Mouse (Mus musculus) monocyte, adult 2 months (primary cell): ENCODE measurements at regions not wholly inside any gene's neighbourhood (a gene's known extent, or its start where the extent isn't known, plus 50 kb on each side); places are given as distances from the start of the nearest gene placed in this dataset.

ENCODE experiments used
- DNase-seq, 2 experiments: peaks; one replicate each; pipeline ENCODE4 v3.0.0; 2022; ENCODE audit warnings: low spot score in 2 of 2, low read depth in 1 of 2

DNA sequence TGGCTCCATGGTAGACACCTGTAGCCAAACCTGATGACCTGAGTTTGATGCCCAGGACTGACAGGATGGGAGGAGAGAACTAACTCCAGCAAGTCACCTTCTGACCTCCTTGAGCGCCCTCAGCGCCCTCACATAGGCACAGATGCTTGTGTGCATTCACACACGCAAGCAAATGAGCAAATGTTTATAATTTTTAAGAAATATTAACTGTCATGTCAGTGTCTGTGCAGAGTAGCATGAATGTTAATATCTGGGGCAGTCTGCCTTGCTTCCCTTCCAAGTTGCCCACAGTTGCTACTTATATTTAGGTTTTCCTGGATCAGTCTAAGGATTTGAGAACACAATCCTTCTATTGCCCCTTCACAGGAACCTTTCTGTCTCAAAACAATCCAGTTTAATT is 257.6 kb downstream of the Efnb2 start:
- no peak for DNase-seq

DNA sequence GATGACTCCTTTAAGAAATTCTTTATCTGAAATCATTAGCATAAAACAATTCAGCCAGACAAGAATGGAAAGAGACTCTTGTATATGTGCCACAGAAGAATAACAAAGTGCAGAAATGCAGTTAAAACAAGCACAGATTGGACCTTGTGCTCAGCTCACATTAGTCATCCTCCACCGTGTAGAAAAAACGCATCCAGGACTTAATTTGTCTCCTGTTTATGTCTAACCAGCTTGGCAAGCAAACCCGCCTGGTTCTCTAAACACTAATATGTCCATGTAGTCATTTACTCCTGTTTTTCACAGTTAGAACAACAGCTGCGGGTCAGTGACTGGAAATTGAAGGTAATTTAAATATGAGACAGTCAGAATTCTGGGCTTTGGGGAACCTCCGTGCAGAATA is 268.7 kb downstream of the Efnb2 start:
- DNase-seq: no peak

DNA sequence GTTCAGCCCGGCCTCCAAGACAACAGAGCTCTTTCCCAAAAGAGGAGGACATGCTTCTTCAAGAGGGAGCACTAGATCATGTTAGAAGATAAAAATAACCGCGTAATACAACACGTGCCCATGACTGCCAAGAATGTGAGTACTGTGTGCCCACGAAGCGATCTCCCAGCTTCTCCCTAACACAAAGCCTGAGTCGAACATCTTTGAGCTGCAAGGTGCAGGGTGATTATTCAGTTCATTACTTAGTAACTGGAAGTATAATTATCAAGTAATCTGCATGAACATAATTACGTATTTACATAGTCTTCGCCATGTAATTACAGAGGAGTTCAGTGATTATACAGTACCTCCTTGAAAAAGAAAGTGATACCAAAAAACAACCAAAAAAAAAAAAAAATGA is 269.7 kb downstream of the Efnb2 start:
- DNase-seq: no peak

DNA sequence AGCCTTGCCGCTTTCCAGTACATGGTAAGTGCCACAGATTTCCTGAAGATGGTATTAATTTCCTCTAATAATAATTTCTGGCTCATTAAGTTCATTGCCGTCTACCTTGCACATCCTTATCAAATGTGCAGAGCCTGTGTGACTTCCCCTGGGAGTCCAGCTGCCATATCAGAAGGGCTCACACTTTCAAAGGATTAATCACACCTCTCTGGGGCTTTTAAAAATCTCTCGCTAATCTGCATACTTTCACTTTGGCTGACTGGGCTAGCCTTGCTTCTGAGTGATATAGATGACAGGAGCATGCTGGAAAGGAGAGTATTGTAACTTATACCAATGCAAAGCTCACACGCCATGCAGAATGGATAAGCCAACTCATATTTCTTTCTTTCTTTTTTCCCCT is 282.8 kb downstream of the Efnb2 start:
- DNase-seq: no peak

DNA sequence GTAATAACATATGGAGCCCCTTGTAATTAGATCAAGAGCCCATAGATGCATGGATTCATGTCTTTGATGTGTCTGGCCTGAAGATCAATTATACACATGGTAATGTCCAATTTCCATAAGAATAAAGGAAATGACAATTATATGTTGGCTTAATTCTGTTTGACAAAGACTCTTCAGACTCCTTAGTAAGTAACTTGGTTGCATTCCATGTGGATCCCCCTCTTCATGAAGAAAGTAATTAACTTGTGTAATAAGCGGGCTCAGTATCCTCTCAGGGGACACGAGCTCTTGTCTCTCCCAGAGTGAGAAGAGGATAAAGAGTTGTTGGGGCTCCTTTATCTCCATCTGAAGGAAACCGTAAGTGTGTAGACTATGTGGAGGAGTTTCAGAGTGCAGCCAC is 284.3 kb downstream of the Efnb2 start:
- no peak for DNase-seq

DNA sequence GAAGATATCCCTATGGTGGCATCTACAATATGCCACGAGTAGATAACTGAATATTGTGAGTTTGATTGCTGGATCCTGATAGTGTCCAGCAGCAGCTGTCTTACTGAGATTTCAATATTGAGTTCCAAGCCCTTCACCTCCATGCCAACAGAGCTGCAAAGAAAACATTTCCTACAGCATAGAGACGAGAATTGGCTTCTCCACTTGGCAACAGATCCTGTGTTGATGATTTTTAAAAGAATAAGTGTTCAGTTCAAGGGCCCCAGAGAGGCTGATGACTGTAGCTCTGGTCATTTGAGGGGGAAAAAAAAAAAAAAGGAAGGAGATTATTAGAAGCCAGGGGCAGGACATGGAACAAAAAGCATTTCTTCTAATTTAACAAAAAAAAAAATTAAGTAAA is 284.7 kb downstream of the Efnb2 start:
- no peak for DNase-seq

DNA sequence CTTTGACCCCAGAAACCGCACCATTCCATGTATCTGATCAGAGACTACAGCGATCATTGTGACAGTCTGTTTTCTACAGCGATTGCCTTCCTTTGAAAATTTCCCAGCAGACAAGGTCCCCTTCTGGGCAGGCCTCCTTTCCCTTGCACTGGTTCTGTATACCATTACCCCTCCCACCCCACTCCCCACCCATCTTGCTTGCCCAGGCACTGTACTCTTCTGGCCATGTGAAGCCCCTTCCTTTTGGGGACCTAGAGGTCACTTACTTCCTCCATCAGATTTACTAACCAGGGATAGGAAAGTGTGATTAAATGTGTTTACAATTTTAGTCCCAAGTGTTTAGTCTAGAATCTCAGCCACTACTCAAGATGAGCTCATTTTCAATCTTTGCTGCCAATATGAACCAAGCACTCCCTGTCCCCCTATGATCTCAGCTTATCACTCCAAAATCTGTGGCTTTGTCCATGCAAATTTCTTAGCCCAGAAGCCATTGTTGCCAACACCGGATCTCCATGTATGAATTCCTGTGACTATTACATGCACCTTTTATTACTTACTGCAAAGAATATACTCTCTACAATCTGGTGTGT is 293.7 kb downstream of the Efnb2 start:
- no peak for DNase-seq

DNA sequence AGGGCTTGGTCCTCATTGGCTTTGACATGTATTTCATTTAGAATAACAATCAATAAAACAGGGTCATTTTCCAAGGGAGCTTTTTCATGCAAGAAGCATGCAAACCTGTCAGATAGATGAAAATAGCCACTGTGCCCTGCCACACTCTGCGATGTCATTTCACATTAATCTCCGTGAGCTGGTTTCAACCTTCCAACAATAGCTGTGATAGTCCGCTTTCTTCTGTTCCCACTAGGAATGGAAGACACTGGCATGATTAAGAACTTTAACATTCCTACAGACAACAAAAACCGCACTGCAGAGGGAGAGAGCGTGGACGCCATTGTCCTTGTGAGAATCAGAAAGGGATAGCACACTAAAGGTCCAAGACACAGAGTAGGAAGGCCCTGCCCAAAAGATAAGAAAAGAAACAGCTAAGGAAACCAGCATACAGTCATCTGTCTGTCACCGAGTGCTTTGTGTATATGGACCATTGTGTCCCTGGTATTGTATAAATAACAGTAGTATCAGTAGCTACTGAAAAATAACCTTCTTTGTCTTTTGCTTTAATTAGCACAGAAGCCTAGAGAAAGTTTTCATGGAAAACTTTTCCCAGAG is 299.0 kb downstream of the Efnb2 start:
- DNase-seq: no peak

DNA sequence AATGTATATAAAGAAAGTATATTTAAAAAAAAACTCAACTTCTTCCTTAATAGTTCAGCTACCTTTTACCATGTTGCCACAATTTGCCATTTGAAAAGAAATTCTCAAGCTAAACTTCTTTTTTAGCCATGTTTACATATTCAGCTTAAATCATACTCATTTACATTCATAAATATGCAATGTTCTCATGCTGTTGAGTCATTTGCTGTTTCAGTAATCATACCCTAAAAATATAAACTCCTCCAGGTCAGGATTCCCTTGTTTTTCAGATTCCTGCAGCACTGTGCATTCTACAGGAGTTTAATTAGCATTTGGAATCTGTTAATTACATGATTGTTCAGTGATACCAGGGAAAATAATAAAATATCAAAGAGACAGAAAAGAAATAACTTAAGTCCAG is 300.5 kb downstream of the Efnb2 start:
- no peak for DNase-seq

DNA sequence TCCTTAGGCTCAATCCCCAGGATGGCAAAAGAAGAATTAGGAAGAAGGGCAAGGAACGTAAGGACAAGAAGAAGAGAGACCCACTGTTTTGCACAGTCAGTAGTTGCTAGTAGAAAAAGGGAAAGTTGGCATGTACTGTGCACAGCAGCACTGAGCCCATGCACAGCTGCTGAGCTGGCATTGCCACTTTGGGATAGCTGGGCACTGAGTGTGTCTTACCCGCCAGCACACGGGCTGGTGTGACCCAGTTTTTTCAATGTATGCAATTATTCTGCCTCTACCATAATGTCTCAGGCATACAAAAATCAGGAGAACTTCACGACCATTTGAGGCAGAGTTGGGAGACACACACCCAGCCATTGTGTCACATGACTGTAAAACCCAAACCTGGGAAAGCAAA is 306.1 kb downstream of the Efnb2 start:
- DNase-seq: no peak

DNA sequence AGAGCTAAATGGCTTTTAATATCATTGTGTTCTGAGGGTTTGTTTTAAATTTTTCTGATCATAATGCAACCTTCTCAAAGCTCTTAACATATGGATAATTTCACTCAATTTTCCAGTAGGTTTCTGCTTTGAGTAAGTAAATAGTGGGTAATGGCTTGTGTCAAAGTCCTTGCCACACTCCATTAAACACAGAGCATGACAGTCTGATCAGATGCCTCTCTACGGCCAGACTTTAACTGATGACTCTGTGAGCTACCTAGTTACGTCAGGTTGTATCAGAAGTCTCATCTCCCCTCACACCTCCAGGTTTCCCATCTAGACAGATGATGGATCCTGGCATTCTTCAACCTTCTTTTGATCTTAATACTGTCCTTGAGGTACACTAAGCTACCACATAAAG is 316.4 kb downstream of the Efnb2 start:
- DNase-seq: no peak

DNA sequence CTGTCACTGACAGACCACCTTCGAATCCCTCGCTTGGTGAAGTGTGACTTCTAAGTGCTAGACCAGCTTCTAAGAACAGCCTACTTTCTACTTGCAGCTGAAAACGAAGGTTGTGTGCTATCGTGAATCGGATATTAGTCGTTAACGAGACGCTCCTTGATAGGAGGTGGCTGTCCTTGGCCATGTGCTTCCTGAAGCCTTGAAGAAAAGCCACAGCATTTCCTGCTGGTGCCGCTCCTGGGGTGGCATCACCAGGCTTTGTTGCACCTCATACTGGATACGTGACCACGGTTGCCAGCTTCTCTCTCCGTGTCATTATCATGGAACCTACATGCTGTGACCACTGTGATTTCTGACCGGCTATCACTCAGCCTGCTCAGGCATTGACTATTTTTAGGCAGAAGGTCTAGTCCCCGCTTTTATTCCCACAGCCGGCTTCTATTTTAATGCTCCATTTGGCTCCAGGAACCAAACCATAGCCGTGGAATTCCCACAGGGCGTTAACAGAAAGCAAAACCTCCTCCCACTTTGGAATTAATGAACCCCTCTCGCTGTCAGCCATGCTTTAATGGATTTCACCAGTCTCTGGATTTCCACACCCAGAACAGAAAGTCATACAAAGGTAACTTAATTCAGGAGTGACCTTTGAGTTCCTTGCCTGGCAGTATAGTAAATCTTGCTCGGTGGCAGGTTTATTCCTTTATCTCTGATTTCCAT is 325.6 kb downstream of the Efnb2 start:
- DNase-seq: no peak

DNA sequence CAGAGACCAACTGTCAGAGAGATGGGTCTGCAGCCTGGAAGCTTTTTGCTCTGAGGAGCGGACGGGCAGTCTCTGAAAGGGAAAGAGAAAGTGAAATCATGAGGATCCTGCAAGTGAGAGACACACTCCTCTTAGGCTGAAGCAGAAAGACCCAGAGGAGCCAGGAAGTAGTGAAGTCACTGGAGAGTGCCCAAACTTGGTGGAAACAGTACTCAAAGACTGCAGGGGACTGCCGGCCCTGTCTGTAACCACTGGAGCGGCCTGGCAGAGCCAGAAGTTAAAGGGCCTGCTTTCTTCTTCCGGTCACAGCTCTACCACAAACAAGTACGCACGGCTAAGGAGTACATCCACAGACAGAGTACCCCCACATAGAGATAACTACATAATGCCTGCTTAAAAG is 326.5 kb downstream of the Efnb2 start:
- DNase-seq: no peak

DNA sequence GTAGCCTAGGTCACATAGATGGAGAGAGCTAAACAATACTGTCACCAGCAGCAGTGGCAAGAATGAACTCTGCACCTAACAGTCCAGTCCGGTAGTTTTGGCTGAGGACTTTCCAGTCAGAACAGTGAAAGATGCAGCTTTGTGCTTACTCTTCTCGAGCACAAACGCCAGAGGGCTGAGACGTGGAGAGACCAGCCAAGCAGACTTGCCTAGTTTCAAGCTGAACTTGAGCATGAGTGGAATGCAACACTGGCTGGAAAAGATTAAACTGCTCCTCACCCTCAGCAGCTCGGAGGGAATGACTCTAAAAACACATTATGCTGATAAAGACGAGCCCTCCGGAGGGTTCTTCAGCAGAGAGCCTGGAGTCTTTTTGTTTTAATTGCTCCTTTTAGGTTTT is 329.8 kb downstream of the Efnb2 start:
- DNase-seq: no peak

DNA sequence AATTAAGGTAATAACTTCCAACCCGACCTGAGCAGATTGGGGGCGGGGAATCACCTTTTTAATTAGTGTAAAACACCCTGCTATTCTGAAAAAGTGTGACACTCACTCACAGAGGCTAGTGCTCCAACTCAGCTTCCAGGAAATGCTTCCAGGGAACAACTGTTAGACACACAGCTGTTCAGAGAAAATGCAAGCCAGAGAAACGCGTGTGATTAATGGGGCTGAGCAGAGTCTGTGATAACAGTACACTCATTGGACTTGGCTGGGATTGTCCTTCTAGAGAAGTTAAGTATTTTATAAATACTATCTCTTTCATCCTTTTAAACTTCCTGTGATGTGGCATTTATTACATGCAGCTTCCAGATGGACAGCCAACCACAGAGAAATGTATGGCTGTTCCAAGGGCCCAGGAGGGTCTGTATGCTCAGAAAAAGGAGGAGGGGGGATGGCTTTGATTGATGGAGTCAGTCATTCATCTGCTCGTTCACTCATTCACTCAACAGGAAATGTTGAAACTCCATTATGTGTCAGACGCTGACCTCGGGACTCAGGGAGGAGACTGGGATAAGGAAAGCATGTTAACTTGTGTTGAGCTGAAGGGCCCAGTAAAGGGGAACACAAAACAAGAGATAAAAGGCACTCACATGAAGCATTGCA is 332.9 kb downstream of the Efnb2 start:
- no peak for DNase-seq

DNA sequence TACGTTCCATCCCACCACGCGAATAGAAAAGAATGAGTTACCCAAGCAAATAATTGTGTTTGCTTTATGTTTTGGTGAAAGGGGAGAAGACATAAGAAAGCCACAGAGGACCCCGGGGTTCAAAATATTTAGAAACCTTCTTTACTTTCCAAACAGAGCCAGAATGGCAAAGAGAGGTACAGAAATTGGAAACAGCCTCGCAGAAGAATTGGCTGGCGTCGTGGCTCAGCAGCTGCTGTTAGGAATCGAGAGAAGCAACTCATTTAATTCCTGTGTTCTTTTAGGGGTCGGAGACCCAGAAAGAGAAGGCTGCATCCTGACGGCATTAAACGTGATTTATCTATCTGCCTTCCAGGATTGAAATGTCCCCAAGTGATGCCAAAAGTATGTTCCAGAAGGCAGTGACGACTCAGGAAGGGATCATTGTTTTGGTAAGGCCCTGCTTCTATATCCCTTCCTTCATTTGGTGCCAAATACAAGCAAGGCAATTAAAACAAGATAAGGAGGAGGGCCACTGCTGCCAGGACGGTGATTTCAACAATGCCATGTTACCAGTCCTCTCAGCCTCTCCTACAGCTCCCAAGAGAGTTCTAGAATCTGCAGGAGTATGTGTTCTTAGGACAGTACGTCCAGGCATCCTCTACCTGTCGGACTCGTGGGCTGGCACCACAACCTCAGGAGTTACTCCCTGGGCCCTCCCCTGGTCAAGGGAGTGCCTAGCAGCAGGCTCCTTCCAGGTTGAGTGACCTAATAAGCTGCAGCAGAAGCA is 334.8 kb downstream of the Efnb2 start:
- DNase-seq: no peak

DNA sequence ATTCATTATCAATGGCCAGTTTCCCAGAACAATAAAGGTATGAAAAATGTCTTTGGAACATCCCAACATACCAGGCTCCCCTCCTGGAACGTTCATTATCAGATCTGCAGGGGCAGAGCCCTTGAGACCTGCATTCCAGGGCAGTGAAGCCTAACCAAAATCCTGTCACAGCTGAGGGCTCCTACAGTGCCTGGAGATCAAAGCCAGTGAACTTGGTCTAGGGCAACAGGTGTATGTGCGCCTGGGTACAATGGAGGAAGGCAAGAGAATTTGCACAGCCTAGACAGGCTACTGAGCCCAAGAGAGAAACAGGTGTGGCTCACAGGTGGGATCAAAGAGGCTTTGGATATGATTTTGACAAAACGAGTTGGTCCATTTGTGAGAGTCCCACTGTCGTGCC is 335.6 kb downstream of the Efnb2 start:
- no peak for DNase-seq

DNA sequence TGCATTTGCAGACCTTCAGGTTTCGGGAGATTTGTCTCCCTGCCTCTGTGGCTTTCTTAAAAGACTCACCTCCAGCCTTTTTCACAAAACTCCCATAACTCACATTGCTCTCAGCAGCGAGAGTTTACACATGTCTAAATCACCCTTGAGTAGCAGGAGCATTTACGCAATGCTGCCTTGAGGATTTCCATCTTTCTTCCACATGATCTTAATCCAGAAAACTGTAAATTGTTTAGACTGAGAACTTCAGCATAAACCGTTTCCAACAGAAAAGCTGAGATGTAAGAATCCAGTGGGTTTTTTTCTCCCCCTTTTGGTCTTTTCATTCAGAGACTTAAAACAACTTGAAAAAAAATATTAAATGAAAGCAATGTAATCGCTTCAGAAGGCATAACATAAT is 336.5 kb downstream of the Efnb2 start:
- DNase-seq: no peak

DNA sequence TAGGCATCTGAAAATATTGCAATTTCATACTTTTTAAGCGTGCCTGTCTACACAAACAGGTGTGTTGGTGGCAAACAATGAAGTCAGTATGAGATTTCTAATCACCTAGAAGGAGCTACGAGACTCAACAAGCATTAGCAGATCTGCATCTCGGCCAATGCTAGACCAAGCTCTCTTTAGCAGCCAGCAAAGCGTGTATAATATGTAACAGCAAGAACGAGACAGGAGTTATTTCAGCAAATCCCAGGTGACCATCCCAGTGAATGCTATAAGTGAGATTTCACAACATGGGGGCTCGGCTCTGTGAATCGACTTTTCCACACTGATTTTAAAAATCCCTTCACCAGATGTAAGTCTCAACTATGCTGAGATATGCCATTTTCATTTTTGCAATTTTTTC is 352.8 kb downstream of the Efnb2 start:
- DNase-seq: no peak

DNA sequence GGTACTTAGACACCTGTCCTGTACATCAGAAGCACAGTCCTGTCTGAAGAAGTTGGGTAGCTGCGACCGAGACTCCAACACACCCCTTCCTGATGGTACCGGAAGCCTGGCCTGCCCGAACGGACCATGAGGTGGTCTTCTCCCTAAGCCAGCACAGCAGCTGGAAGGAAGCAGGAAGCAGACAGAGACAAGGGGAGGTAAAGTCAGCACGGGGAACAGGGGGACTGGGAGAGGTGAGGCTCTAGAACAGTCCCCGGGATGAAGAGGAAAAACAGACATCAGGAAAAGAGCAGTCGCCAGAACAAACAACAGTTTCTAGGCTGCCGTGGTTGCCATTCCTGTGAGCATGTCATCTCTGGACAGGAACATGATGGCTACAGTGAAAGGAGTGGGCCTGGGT is 353.6 kb downstream of the Efnb2 start:
- DNase-seq: no peak

DNA sequence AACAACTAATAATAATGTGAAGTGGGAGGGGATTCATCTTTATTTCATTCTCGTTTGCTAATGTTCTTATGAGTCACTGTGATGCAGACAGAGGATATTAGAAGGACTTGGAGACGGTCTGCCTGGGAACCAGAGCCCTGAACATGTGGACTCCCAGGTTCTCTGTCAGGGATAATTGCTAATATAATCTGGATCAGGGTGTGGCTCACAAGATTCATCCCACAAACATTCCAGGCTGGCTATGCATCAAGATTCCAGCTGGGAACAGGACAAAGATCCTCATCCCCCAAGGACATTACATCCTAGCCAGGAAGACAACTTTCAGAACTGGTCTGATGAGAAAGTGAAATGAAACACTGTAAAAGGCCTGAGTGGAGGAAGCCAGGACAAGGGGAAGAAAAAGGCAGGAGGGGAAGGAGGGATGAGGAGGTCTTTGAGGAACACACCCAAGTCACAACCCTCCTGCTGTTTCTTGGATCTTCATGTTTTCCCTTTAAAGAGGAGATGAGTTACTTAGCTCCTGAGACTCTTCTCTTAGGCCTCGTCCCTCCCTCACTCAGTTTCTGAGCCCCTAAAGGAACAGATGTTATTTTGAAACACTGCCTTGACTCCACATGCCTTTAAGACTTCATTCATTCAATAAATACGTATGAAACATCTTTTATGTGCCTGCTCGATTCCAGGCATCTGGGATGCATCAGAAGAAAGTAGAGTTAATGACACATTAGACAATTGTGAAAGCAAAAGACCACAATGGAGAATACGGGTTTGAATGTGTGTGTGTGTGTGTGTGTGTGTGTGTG is 360.9 kb downstream of the Efnb2 start:
- DNase-seq: no peak
